Mouse (Mus musculus) adrenal gland, postnatal 36 days (tissue): ENCODE results near the gene Lhx3. TPM values are rescaled to one million over a fixed set of nuclear protein-coding genes. Genes with fewer than 3 reads are reported as not detected.
A peak's percentile ranks its signal among the peaks of the same experiment; 100 is the strongest.

Experiments used
- DNase-seq, 2 experiments: peaks; one replicate each; pipeline ENCODE4 v3.0.0; 2021; ENCODE audit warnings: mixed read lengths in 1 of 2
- total RNA-seq, 2 experiments: library from RNA; stranded (reverse); gene quantifications; 2 replicates each; pipeline ENCODE4 v1.2.3; 2021

Lhx3 gene
- total RNA-seq, 2 experiments from 2014 or later = 0.69 TPM; not detected in 1

DNA sequence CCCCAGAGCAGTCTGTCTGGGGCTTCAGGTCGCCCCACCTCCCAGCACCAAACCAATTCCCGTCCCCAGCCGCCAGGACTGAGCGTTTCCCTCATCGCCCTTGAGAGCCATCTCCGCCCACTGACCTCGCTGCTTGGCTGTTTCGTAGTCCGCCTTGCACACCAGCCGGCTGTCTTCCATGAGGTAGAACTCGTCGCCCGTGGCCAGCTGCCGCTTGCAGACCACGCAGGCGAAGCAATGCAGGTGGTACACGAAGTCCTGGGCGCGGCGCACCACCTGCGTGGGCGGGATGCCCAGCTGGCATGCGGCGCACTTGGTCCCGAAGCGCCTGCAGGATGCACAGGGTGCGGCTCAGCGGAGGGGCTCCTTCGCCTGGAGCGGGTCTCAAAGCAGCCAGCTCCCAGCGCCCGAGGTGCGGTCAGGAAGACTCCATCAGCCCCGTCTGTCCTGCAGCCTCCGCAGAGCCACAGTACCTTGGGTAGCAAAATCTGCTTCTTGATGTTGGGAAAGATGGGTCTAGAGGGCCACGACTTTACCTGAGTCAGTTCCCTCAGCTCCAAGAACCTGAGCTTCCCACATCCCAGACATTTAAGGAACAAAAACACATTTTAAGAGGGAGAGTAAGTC is 5.1 kb downstream of the Lhx3 start:
- DNase-seq = peak; percentile 74 to 81

DNA sequence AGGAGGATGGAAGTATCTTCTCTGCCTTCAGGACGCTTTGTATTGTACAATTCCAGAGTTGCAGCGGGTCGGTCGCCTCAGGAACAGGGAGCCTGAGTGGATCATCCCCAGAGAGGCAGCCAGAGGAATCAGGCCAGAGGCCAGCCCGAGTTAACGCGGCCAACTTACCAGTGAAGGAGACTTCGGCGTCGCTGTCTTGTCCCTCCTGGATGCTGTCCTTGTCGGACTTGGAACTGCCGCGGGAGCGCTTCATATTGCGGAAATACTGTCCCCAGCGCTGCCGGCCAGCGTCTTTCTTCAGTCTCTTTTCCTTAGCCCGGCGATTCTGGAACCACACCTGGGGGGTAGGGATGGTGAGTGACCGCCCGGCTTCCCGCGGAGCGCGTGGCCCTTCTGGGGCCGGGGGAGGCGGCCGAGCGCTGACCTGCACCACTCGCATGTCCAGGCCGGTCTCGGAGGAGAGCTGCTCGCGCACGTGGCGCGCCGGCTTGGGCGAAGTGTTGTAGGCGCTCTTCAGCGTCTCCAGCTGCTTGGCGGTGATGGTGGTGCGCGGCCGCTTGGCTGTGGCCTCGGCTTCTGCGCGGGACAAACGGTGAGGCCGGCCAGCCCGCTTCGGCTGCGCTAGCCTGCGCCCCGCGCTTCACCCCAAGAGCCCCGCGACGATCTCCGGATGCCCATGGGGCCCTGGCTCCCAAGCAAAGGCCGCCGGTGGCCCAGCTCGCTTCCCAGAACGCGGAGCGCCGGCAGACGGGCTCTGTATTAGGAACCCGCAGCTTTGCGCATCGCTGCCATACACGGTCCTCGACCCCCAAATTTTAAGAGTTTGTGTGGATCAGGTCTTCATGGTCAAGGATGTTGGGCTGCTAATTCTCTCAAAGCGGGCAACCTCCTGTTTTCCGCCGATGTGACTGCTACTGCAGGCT is 5.9 kb downstream of the Lhx3 start:
- peak; percentile 21 to 42 for DNase-seq

- DNase-seq = no peak
Measured at GRCm38 (mm10) chr2:26198488-26198887, 9.6 kb downstream of the Lhx3 start.

- no peak for DNase-seq
Measured at GRCm38 (mm10) chr2:26194552-26195339, 13.3 kb downstream of the Lhx3 start.

GRCm38 (mm10) chr2:26188517-26188916 is 19.6 kb downstream of the Lhx3 start:
- peak in 1 of 2 experiments; percentile 17 for DNase-seq

GRCm38 (mm10) chr2:26184352-26184751 is 23.7 kb downstream of the Lhx3 start:
- peak; percentile 70 to 71 for DNase-seq

DNA sequence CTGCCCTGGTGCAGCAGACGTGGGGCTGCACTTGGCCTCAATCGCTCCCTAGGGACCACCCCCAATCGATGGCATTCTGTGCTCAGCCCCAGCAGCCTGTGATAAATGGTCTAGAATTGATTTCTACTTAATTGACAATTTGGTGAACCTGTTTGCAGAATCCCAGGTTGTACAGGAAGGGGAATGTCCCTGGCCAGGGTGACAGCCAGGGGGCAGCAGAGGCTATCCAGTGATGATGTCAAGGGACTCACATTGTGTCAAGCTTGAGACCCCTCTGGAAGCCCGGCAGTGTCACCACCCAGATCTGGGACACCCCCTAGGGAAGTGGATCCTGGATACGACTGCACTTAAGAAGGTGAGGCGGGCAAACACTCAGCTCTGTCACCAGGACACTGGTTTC is 25.4 kb downstream of the Lhx3 start:
- DNase-seq = peak; percentile 63 to 82

DNA sequence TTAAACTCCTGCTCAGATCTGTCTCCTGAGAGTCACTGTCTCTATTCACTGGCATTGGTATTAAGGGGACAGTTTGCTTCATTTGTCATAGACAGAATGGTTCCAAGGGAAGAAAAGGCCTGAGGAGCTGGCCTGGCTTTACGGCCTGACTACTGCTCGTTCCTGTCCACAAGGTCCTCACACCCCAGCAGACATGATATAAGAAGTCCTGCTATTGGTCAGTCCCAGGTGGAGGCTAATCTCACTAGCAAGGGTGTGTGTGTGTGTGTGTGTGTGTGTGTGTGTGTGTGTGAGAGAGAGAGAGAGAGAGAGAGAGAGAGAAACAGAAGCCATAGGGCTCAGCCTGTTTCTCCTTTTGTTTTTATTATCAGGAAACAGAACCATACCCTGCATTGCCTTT is 30.9 kb downstream of the Lhx3 start:
- DNase-seq = no peak

- no peak for DNase-seq
Measured at GRCm38 (mm10) chr2:26176731-26177130, 31.4 kb downstream of the Lhx3 start.

DNA sequence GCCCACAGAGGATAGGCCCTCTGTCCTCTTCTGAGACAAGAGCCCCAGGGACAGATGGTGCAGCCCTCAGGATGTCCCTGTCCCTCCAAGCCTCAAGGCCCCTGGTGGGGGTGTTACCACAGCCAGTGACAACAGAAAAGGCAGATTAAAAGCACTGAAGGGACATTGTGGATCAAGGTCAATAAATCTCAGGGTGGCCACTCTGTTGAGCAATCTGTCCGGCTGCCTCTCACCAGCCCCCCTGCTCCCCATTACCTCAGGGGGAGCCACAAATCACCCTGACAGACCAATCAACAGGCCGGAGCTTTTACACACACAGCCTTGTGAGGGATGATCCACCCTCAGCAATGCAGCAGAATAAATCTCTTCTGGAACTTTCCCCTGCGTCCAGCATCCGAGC is 32.9 kb downstream of the Lhx3 start:
- DNase-seq = peak; percentile 70 to 72

DNA sequence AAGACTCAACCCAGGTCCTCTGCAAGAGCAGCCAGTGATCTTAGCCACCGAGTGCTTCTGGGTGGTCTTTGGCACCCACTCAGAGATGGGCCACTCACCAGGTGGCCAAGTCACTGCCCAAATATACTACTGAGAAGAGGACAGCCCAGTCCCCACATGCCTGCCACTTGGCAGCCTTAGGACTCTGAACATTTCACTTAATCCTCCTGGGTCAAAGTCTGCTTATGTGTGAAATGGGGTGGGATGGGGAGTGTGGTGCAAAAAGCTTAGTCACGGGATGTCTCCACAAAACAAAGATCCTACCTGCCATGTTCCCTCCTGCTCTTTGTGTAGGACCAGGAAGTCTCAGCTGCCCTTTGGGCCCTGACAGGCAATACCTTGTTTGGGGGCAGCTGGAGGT is 35.9 kb downstream of the Lhx3 start:
- DNase-seq = no peak

- no peak for DNase-seq
Measured at GRCm38 (mm10) chr2:26170376-26170775, 37.7 kb downstream of the Lhx3 start.

- no peak for DNase-seq
Measured at GRCm38 (mm10) chr2:26168843-26169579, 39.1 kb downstream of the Lhx3 start.

- DNase-seq = no peak
Measured at GRCm38 (mm10) chr2:26166890-26167289, 41.2 kb downstream of the Lhx3 start.

GRCm38 (mm10) chr2:26158064-26158463 is 50.0 kb downstream of the Lhx3 start:
- DNase-seq = no peak

GRCm38 (mm10) chr2:26156191-26156977 is 51.7 kb downstream of the Lhx3 start:
- no peak for DNase-seq

DNA sequence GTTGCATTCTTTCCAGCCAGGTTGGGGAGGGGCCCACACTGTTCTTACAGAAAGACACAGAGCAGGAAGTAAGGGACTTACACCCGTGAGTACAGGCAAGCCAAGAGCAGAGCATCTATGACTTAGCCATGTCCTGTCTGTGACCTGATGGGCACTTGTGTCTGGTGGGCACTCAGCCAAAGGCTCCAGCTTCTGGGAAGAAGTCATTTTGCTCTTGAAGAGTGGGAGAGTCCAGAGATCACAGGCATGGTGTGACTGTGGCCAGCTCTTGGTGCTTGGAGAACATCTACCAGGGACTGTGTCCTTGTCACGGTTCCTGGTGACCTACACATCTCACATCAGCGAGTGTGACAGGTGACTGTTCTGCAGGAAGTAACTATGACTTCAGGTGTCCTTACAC is 52.4 kb downstream of the Lhx3 start:
- DNase-seq = no peak

- DNase-seq = no peak
Measured at GRCm38 (mm10) chr2:26154586-26154985, 53.5 kb downstream of the Lhx3 start.

- DNase-seq = peak in 1 of 2 experiments; percentile 46
Measured at GRCm38 (mm10) chr2:26153909-26154340, 54.2 kb downstream of the Lhx3 start.

DNA sequence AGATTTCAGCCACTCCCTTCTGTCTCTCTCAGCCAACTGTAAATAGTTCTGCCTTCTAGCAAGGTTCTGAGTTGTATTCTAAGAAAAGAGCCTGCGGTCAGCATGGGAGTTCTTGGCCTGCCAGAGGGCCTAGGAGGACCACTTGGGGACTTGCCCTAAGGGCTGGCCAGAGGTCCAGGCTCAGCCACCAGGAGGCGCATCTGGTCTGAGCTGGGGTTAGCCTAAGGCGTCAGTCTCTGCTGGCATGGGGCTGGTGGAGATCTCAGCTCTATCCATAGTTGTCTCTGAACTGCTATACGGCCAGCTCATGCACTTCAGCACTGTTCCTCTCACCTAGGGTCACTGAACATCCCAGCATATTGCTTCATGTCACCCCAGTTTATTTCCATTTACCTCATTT is 54.8 kb downstream of the Lhx3 start:
- peak; percentile 65 to 76 for DNase-seq
